Mouse (Mus musculus) cortical plate, adult 2 months (tissue): Measurements from ENCODE around the gene Ildr2. TPM values are rescaled to one million over a fixed set of nuclear protein-coding genes. Genes with fewer than 3 reads are reported as not detected.
A peak's percentile ranks its signal among the peaks of the same experiment; 100 is the strongest.

Experiments used
- H3K27ac ChIP-seq: fragments of 200-500 bp; 2 replicates; pipeline ENCODE4 v1.5.1; 2012; ENCODE audit warnings: low read length, control low read depth, inconsistent platforms; ENCODE audit not compliant: insufficient read depth
- H3K4me1 ChIP-seq: fragments of 200-500 bp; 2 replicates; pipeline ENCODE4 v1.6.1; 2011; ENCODE audit warnings: low read length; ENCODE audit not compliant: control insufficient read depth, insufficient read depth
- H3K4me3 ChIP-seq: fragments of 200-500 bp; 2 replicates; pipeline ENCODE4 v1.5.1; 2011; ENCODE audit warnings: mild to moderate bottlenecking, low read length, control low read depth; ENCODE audit not compliant: insufficient read depth
- CTCF ChIP-seq: fragments of 200-500 bp; IDR thresholded peaks from 2 replicates; pipeline ENCODE4 v1.5.1; 2011; ENCODE audit warnings: mild to moderate bottlenecking, control low read depth, low read length; ENCODE audit not compliant: insufficient read depth; ENCODE audit errors: extremely low read depth
- POLR2A ChIP-seq: fragments of 200-500 bp; IDR thresholded peaks from 2 replicates; pipeline ENCODE4 v1.6.1; 2011; ENCODE audit warnings: mild to moderate bottlenecking, low read length, control low read depth; ENCODE audit not compliant: insufficient read depth; ENCODE audit errors: extremely low read depth
- polyA plus RNA-seq: library from polyadenylated mRNA; depleted of rRNA; stranded (reverse); fragments of >200 nt; gene quantifications from 2 replicates; pipeline ENCODE4 v1.2.3, GENCODE M21; 2012

Gene Ildr2
- polyA plus RNA-seq, 1 experiment = 27.8 TPM

- Histone ChIP-seq H3K4me3 (no peak overlapping the region), H3K4me1 (no peaks in the 10 kb centered on the region; the same call in 1 of the 2 replicates), H3K27ac (no peak overlapping the region)
- TF ChIP-seq CTCF (peak; percentile 81), POLR2A (no peak)
Measured at GRCm38 (mm10) chr1:166319132-166319698, 65.3 kb downstream of the Ildr2 start.

- Histone ChIP-seq H3K4me1 (peaks cover 8% of the 10 kb centered on the region), H3K27ac (no peak overlapping the region), H3K4me3 (no peak overlapping the region)
- no peak for TF ChIP-seq CTCF
- no peak for TF ChIP-seq POLR2A
Measured at GRCm38 (mm10) chr1:166326421-166326820, 72.5 kb downstream of the Ildr2 start.

GRCm38 (mm10) chr1:166330752-166331151 lies 76.8 kb downstream of the Ildr2 start:
- Histone ChIP-seq H3K4me3 (no peak overlapping the region), H3K27ac (peak overlapping the region; percentile 86)
- TF ChIP-seq POLR2A (no peak), CTCF (no peak)

GRCm38 (mm10) chr1:166339110-166339509 lies 85.2 kb downstream of the Ildr2 start:
- TF ChIP-seq CTCF = no peak
- no peaks in the 10 kb centered on the region for H3K4me1 ChIP-seq
- H3K4me3 ChIP-seq = no peak overlapping the region
- no peak overlapping the region for H3K27ac ChIP-seq

More at GRCm38 (mm10) chr1:166330752-166331151, 76.8 kb downstream of the Ildr2 start:
- H3K4me1 ChIP-seq = peaks cover 8% of the 10 kb centered on the region

- Histone ChIP-seq H3K27ac (no peak overlapping the region), H3K4me3 (no peak overlapping the region), H3K4me1 (no peaks in the 10 kb centered on the region)
- TF ChIP-seq CTCF (no peak), POLR2A (no peak)
Measured at GRCm38 (mm10) chr1:166342060-166342459, 88.1 kb downstream of the Ildr2 start.

GRCm38 (mm10) chr1:166342539-166342938 lies 88.6 kb downstream of the Ildr2 start:
- no peaks in the 10 kb centered on the region for H3K4me1 ChIP-seq
- H3K4me3 ChIP-seq = no peak overlapping the region
- TF ChIP-seq CTCF (no peak), POLR2A (no peak)
- H3K27ac ChIP-seq = no peak overlapping the region

- no peak for TF ChIP-seq CTCF
- TF ChIP-seq POLR2A = no peak
- Histone ChIP-seq H3K4me3 (no peak overlapping the region), H3K4me1 (no peaks in the 10 kb centered on the region), H3K27ac (no peak overlapping the region)
Measured at GRCm38 (mm10) chr1:166343586-166343985, 89.6 kb downstream of the Ildr2 start.

- H3K4me3 ChIP-seq = no peak overlapping the region
- H3K4me1 ChIP-seq = no peaks in the 10 kb centered on the region
- TF ChIP-seq POLR2A (no peak), CTCF (no peak)
- H3K27ac ChIP-seq = no peak overlapping the region
Measured at GRCm38 (mm10) chr1:166344300-166345077, 90.5 kb downstream of the Ildr2 start.

- Histone ChIP-seq H3K27ac (no peak overlapping the region), H3K4me3 (no peak overlapping the region), H3K4me1 (no peaks in the 10 kb centered on the region)
- no peak for TF ChIP-seq POLR2A
- TF ChIP-seq CTCF = no peak
Measured at GRCm38 (mm10) chr1:166345602-166346001, 91.7 kb downstream of the Ildr2 start.

GRCm38 (mm10) chr1:166346906-166347305 lies 93.0 kb downstream of the Ildr2 start:
- TF ChIP-seq POLR2A (no peak), CTCF (no peak)
- H3K4me3 ChIP-seq = no peak overlapping the region
- H3K4me1 ChIP-seq = no peaks in the 10 kb centered on the region
- no peak overlapping the region for H3K27ac ChIP-seq

- Histone ChIP-seq H3K27ac (no peak overlapping the region), H3K4me1 (no peaks in the 10 kb centered on the region), H3K4me3 (no peak overlapping the region)
- TF ChIP-seq CTCF (no peak), POLR2A (no peak)
Measured at GRCm38 (mm10) chr1:166349341-166349740, 95.4 kb downstream of the Ildr2 start.
